Mouse (Mus musculus) olfactory bulb, adult 2 months (tissue): ENCODE results near the gene Myo19.
A peak's percentile ranks its signal among the peaks of the same experiment; 100 is the strongest.

Experiments used
- CTCF ChIP-seq: fragments of 200-500 bp; IDR thresholded peaks from 2 replicates; pipeline ENCODE4 v1.5.1; 2012; ENCODE audit warnings: low read depth, mild to moderate bottlenecking, low read length, moderate library complexity; ENCODE audit not compliant: insufficient read depth
- POLR2A ChIP-seq: fragments of 200-500 bp; IDR thresholded peaks from 2 replicates; pipeline ENCODE4 v1.6.1; 2012; ENCODE audit warnings: mild to moderate bottlenecking, low read depth, low read length, moderate library complexity; ENCODE audit not compliant: insufficient read depth

DNA sequence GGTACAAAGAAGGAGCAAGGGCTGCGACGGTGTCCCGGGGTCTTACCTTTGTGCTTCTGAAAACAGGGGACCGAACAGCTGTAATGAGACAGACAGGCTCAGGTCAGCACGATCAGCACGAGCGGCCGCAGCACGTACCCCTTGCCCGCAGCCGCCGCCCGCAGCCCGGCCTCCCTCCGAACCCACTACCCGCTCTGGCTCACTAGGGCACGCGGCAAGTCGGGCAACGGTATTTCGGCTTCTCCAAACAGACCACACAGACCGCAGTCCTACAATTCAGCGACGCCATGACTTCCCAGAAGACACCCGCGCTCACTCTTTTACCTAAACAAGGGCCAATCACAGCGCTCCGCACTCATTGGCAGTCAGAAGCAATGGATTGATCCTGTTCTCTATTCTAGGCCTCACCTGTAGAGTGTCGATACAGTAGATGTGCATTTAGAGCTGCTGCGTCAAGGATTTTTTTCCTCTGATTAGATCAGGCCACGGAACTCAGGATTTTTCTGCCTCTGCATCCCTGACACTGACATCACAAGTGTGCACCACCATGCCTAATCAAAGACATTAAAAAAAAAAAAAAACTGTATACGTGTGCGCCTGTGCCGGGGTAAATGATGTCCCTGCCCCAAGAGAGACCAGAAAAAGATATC lies 36.2 kb downstream of the Myo19 start, which contains the start of gene Znhit3:
- peak; percentile 51; the same call in 1 of the 2 replicates for TF ChIP-seq POLR2A
- no peak for TF ChIP-seq CTCF
